Mouse (Mus musculus) layer of hippocampus, postnatal 25 days (tissue): Measurements from ENCODE around the gene Dbndd2. TPM values are rescaled to one million over a fixed set of nuclear protein-coding genes. Genes with fewer than 3 reads are reported as not detected.

Experiments used
- DNase-seq, 2 experiments: peaks; one replicate each; pipeline ENCODE4 v3.0.0; 2022; ENCODE audit warnings: mixed read lengths in 2 of 2, low spot score in 1 of 2; ENCODE audit errors: extremely low spot score in 1 of 2
- total RNA-seq, 2 experiments: library from RNA; stranded (reverse); gene quantifications; 2 replicates each; pipeline ENCODE4 v1.2.3; 2021

Dbndd2 gene
- total RNA-seq, 2 experiments from 2014 or later, result 116 to 118 TPM

GRCm38 (mm10) chr2:164453047-164453757 is 32.7 kb upstream of the Dbndd2 start:
- DNase-seq, result no peak

- DNase-seq, result no peak
Measured at GRCm38 (mm10) chr2:164453887-164454500, 31.9 kb upstream of the Dbndd2 start.

GRCm38 (mm10) chr2:164454846-164455245 is 31.1 kb upstream of the Dbndd2 start:
- DNase-seq, result no peak

GRCm38 (mm10) chr2:164455421-164456190 is 30.3 kb upstream of the Dbndd2 start:
- DNase-seq, result no peak

- DNase-seq, result no peak
Measured at GRCm38 (mm10) chr2:164456413-164456812, 29.5 kb upstream of the Dbndd2 start.

GRCm38 (mm10) chr2:164456864-164457300 is 29.0 kb upstream of the Dbndd2 start, which contains the start of gene Sys1:
Sys1 (plus strand) TSS chr2:164456964.
- peak; percentile 33 to 46 for DNase-seq

GRCm38 (mm10) chr2:164457942-164458341 is 28.0 kb upstream of the Dbndd2 start:
- no peak for DNase-seq

- no peak for DNase-seq
Measured at GRCm38 (mm10) chr2:164458535-164458934, 27.4 kb upstream of the Dbndd2 start.

- peak; percentile 87 to 93 for DNase-seq
Measured at GRCm38 (mm10) chr2:164460745-164461551, 25.0 kb upstream of the Dbndd2 start, which contains the start of gene Gm20458. Gm20458 (plus strand) TSS chr2:164460967.

- no peak for DNase-seq
Measured at GRCm38 (mm10) chr2:164465161-164465560, 20.7 kb upstream of the Dbndd2 start.

GRCm38 (mm10) chr2:164466787-164467186 is 19.1 kb upstream of the Dbndd2 start:
- DNase-seq, result no peak

GRCm38 (mm10) chr2:164470254-164470653 is 15.7 kb upstream of the Dbndd2 start:
- DNase-seq, result peak in 1 of 2 experiments; percentile 53

GRCm38 (mm10) chr2:164473624-164474023 is 12.3 kb upstream of the Dbndd2 start, which contains the start of gene Trp53tg5:
Trp53tg5 (minus strand) TSS chr2:164473724.
- DNase-seq, result no peak

GRCm38 (mm10) chr2:164486258-164487114 is 580 bp downstream of the Dbndd2 start:
- peak; percentile 57 to 66 for DNase-seq

GRCm38 (mm10) chr2:164487115-164487527 is 1.2 kb downstream of the Dbndd2 start:
- no peak for DNase-seq

- DNase-seq, result peak in 1 of 2 experiments; percentile 36
Measured at GRCm38 (mm10) chr2:164487812-164488211, 1.9 kb downstream of the Dbndd2 start.

- no peak for DNase-seq
Measured at GRCm38 (mm10) chr2:164494126-164494525, 8.2 kb downstream of the Dbndd2 start.

- no peak for DNase-seq
Measured at GRCm38 (mm10) chr2:164496331-164496730, 10.4 kb downstream of the Dbndd2 start.
